Mouse (Mus musculus) kidney, postnatal 14 days (tissue): Measurements from ENCODE around the gene Psg20.
"Not testable (repeated sequence)": the region's sequence is repeated elsewhere in the genome, so short reads cannot be mapped to it uniquely, and the experiment has no call there.

Experiments
- DNase-seq: peaks from one replicate; pipeline ENCODE4 v3.0.0; 2022; ENCODE audit warnings: mixed read lengths

Psg20 gene

GRCm38 (mm10) chr7:18686085-18686484, at the start of gene Psg20:
Gene Psg20, minus strand, starts transcription at chr7:18686185.
- no peak for DNase-seq

GRCm38 (mm10) chr7:18734451-18734850, 48.5 kb upstream of the Psg20 start:
- DNase-seq = no peak

- DNase-seq = no peak
These were observed 47.1 kb upstream of the Psg20 start for GRCm38 (mm10) chr7:18733111-18733510.

- no peak for DNase-seq
These were observed 42.4 kb upstream of the Psg20 start for GRCm38 (mm10) chr7:18728391-18728790.

DNA sequence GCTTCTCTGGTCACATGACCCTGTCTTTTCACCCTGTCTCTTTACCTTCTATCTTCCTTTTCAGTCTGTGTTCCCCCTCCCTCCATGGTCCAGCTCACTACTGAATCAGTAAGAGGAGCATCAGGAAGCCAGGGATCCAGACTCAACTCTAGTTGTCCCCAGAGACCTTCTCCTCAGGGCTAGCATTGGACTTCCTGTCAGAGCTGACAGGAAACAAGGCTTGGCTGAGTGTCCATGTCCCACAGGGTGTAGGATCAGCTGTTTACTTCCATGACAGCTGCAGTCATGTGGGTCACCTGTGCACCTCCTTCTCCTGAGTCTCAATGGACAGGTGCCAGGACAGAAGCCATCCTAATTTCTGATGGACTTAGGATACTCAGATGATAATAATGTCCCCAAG, 39.9 kb upstream of the Psg20 start:
- DNase-seq = not testable (repeated sequence)

DNA sequence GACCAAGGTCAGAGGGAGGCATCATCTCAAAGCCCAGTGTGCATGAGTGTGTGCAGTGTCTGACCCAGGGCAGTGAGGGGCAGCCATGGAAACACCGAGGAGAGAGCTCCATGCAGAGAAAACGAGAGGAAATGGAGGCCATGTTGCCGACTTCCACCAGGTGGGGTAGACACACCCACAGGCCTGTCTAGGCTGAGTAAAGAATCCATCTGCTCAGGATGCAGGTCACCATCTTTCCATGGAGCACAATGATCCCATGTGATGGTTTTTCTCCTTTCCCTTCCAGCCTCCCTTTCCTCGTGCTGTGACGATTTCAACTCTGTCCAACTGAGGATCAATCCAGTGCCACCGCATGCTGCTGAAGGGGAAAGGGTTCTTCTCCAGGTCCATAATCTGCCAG, 38.0 kb upstream of the Psg20 start:
- no peak for DNase-seq

DNA sequence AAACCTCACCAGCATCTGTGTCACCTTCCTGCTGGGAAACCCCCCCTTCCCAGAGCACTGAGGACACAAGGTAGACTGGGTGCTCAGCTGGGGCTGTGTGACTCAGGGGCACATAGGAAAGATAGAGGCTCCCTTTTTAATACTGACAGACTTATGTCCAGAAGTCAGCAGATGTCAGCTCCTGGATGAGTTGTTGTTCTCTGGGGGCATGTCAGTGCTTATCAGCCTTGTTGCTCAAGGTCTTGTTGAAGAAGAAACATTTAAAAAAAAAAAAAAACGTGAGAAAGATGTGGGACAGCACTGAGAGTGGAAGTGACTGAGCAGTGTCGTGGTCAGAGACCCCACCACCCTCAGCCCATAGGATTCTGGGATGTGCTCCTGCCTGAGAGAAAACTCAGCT, 31.8 kb upstream of the Psg20 start, which contains the start of gene Psg22:
Gene Psg22, plus strand, starts transcription at position 301 of the 400 bp plus-strand sequence.
- DNase-seq = no peak

DNA sequence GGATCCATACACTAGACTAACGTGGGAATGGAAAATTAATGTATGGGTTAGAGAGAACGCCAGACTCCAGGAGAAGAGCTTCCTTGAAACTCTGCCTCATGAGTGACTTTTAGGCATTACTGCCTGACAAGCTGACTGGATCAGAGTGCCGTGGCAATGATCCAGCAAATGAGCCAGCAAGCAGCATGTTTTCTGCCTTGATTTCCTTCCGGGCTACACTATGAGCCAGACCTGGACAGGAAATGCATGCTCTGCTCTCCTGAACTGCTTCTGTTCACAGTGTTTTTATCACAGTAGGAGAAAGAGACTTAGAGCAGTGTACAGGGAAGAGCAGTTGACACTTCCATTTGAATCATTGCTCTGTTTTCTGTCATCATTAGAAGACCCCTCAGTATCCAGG, 29.6 kb upstream of the Psg20 start:
- peak; percentile 31 for DNase-seq

DNA sequence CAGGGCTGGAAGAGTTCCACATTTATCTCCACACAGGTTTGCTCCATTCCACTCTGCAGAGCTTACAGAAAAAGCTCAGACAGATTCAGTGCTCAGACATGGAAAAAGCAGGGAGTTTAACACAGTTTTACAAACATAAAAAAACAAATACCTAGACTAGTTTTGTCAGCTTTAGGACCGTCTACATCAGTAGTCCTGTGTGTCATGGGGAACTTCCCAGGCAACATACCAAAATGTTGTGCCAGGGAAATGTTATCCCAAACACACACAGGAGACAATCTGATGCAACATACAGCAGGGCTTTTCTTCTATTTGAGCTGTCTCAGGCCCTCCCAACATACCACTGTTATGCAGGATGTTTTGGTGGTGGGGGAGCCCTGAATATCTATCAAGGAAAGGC, 24.9 kb upstream of the Psg20 start:
- DNase-seq = no peak

DNA sequence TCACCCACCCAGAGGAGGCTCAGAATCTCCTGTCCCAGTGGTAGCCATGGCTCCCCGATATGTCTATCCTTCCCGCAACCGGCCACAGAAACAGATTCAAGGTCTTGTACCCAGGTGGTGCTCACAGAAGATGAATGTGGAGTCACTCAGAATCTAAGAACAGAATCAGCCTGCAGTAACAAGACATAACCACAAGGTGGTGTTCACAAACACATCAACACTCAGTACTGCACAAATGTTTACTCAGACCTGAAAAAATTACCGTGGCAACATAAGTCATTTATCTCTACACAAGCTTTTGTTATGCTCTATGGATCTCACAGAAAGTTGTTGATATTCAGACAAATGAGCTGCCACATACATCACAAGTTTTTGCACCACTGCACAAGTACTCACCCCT, 24.3 kb upstream of the Psg20 start:
- DNase-seq = peak; percentile 10

DNA sequence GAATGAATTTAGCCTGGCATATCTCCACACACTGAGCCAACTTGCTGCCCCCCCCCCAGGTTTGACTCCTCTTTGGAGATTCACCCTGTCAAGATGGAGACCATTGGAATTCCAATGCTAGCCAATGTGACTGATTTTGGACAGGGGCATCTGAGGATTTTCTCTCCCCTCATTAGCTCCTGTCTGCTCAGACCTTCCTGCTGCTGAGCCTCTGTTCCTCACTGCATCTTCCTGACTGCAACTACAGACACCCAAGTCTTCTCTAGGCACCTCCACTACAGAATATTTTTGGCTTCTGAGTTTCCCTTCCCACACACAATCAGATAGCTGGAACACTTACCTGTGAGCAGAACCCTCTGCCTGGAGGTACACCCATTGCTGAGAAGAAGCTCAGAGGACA, 399 bp downstream of the Psg20 start:
- DNase-seq = no peak

DNA sequence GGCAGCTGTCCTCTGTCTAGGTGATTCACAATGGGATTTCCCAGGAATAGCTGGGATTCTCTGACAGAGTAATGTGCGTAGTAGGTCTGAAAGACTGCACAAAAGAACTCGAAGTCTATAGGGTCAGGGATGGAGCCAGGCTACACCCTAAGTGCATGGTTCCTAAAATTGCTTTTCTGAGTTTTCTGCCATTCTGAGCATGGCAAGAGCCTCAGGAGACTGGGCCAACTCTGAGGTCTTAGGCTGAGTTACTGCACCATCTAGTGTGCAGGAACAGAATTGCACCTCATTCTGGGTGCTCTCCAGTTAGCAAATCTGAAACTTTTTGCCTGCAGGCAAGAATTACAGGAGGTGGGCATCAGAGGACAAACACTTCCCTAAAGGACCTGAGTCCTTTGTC, 6.2 kb downstream of the Psg20 start:
- DNase-seq = peak; percentile 29

- not testable (repeated sequence) for DNase-seq
These were observed 29.4 kb downstream of the Psg20 start, which contains the start of gene Psg21 for GRCm38 (mm10) chr7:18656625-18657024. Gene Psg21, minus strand, starts transcription at chr7:18656725.

GRCm38 (mm10) chr7:18626921-18627320, 59.1 kb downstream of the Psg20 start:
- DNase-seq = not testable (repeated sequence)
